ENCODE assay signal across 18 mouse cellular contexts in the genomic region with DNA sequence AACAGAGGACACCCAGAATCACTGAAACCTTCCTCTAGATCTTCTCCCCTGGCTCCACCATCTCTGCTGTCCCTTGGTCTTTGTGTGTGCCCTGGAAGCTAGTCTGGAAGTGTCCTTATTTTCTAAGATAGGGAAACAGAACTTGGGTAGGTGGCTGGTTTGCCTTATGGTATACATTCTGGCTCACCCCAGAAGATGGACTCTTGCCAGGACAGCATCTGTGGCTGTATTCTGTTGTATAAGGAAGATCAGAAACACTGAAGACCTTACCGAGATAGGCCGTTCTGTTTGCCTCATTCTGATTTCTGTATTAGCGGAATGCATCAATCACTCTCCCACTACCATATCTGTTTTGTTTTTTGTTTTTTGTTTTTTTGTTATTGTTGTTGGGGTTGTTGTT. TPM values are rescaled to one million over a fixed set of nuclear protein-coding genes. Genes with fewer than 3 reads are reported as not detected.
A peak's percentile ranks its signal among the peaks of the same experiment; 100 is the strongest.
DNase-seq lines count a peak whose midpoint lies in the region; ATAC-seq and TF ChIP-seq lines count a peak whose summit lies in the region.
"Had no signal": no experiment of that assay in that cellular context is flagged by ENCODE, and none has a peak within 500 bp of the region (broad histone marks: within the 10 kb centered on the region; RNA-seq: fewer than 3 reads in every experiment).

No protein-coding gene starts in this region.

- no peak for TF ChIP-seq POLR2A in brain, embryonic 14.5 days (IDR thresholded peaks at IDR 0.05; ENCODE audit: borderline replicate concordance, extremely low read depth, insufficient read depth, insufficient read length, poor library complexity, severe bottlenecking)

- no peaks in the 10 kb centered on the region for H3K27me3 ChIP-seq in forebrain, embryonic 14.5 days (replicated peaks; ENCODE audit: control insufficient read depth, insufficient read depth, low read length)
- peaks cover 12% of the 10 kb centered on the region for H3K27me3 ChIP-seq in forebrain, embryonic 12.5 days
- H3K27me3 ChIP-seq: heart, embryonic 15.5 days had no signal

- WGBS in forebrain, embryonic 14.5 days, result 74% methylated on average over 3 of the region's 3 CpGs
- 93% methylated on average over 3 of the region's 3 CpGs for WGBS in forebrain, embryonic 12.5 days

- no peaks in the 10 kb centered on the region for H3K9me3 ChIP-seq in forebrain, embryonic 14.5 days (replicated peaks; ENCODE audit: control insufficient read depth, low read length)
- H3K9me3 ChIP-seq in forebrain, embryonic 12.5 days, result no peaks in the 10 kb centered on the region
- H3K9me3 ChIP-seq: embryonic facial prominence, embryonic 13.5 days; forebrain, embryonic 13.5 days; heart, embryonic 15.5 days; hindbrain, embryonic 10.5 days; hindbrain, embryonic 15.5 days had no signal

- H3K4me1 ChIP-seq in forebrain, embryonic 14.5 days (ENCODE audit: control insufficient read depth, insufficient read depth, low read length), result no peaks in the 10 kb centered on the region
- no peaks in the 10 kb centered on the region for H3K4me1 ChIP-seq in forebrain, embryonic 12.5 days
- H3K4me1 ChIP-seq: embryonic facial prominence, embryonic 13.5 days; forebrain, embryonic 13.5 days; heart, embryonic 15.5 days; hindbrain, embryonic 10.5 days; hindbrain, embryonic 15.5 days had no signal

- no peak overlapping the region for H3K4me3 ChIP-seq in forebrain, embryonic 14.5 days (ENCODE audit: low read depth, low read length)
- H3K4me3 ChIP-seq in forebrain, embryonic 12.5 days (replicated peaks), result no peak overlapping the region
- H3K4me3 ChIP-seq: embryonic facial prominence, embryonic 13.5 days; forebrain, embryonic 13.5 days; heart, adult 2 months; heart, embryonic 15.5 days; hindbrain, embryonic 10.5 days; hindbrain, embryonic 15.5 days had no signal

- no peak overlapping the region for H3K4me2 ChIP-seq in forebrain, embryonic 14.5 days (ENCODE audit: low read length)
- H3K4me2 ChIP-seq in forebrain, embryonic 12.5 days, result no peak overlapping the region
- H3K4me2 ChIP-seq: embryonic facial prominence, embryonic 13.5 days; forebrain, embryonic 13.5 days; heart, embryonic 11.5 days; heart, embryonic 15.5 days; hindbrain, embryonic 15.5 days had no signal

- TF ChIP-seq CTCF in brain, embryonic 14.5 days (IDR thresholded peaks at IDR 0.05; ENCODE audit: borderline replicate concordance, extremely low read depth, insufficient read depth, insufficient read length), result no peak

- H3K9ac ChIP-seq in forebrain, embryonic 14.5 days (ENCODE audit: low read length), result no peak overlapping the region
- H3K9ac ChIP-seq in forebrain, embryonic 12.5 days, result no peak overlapping the region
- H3K9ac ChIP-seq: embryonic facial prominence, embryonic 13.5 days; forebrain, embryonic 13.5 days; heart, embryonic 15.5 days; hindbrain, embryonic 15.5 days had no signal

- intact Hi-C loops in left cerebral cortex, postnatal 4 days (cut with DNase I), result no loop called here

- no peak overlapping the region for H3K27ac ChIP-seq in forebrain, embryonic 14.5 days (ENCODE audit: low read depth, low read length)
- H3K27ac ChIP-seq in forebrain, embryonic 12.5 days, result no peak overlapping the region
- H3K27ac ChIP-seq: embryonic facial prominence, embryonic 13.5 days; forebrain, embryonic 13.5 days; heart, adult 2 months; heart, embryonic 15.5 days; hindbrain, embryonic 10.5 days; hindbrain, embryonic 15.5 days had no signal

- DNase-seq in forebrain, embryonic 14.5 days (ENCODE audit: low spot score), result peak; percentile 7
- peak; percentile 34 for DNase-seq in left cerebral cortex, postnatal 4 days
- no peak for DNase-seq in left cerebral cortex, adult 18-20 months (ENCODE audit: low spot score in 2 of 2)
- peak; percentile 63 for DNase-seq in brain, adult 2 months (ENCODE audit: low read depth, low spot score)
- peak; percentile 36 for DNase-seq in brain, embryonic 14.5 days (ENCODE audit: low read depth)
- DNase-seq: adrenal gland, adult 2 months; adrenal gland, postnatal 25 days; gastrocnemius, postnatal 10 days; heart, adult 2 months had no signal

- no peak for ATAC-seq in forebrain, embryonic 14.5 days
- ATAC-seq in forebrain, embryonic 12.5 days (ENCODE audit: low FRiP score), result no peak
- ATAC-seq: forebrain, embryonic 13.5 days; inflammation-experienced regulatory T-cells, adult 6 months; intestine, postnatal 0 days had no signal

- peaks cover 15% of the 10 kb centered on the region for H3K36me3 ChIP-seq in forebrain, embryonic 14.5 days (ENCODE audit: control insufficient read depth, insufficient read depth, low read length)
- peaks cover 17% of the 10 kb centered on the region for H3K36me3 ChIP-seq in forebrain, embryonic 12.5 days (replicated peaks)
- H3K36me3 ChIP-seq: heart, embryonic 15.5 days had no signal

RNA-seq across cellular contexts. Expression of a gene that starts 6.2 kb away (rescaled TPM):
- polyA plus RNA-seq in forebrain, embryonic 14.5 days (2014; fragmentation: Nextera tagmentation; extraction: Ambion mirVana), result 1.7 and 2.7 TPM in 2 replicates
- polyA plus RNA-seq in forebrain, embryonic 12.5 days (2016; fragmentation: Nextera tagmentation; extraction: Ambion mirVana), result 0.59 and 0.69 TPM in 2 replicates
- total RNA-seq in left cerebral cortex, postnatal 4 days (2021), result 1 to 10 TPM; 5.2 to 6.1 TPM
- 10 to 100 TPM; 17.5 to 25.3 TPM for total RNA-seq in left cerebral cortex, adult 18-20 months (2021)
- polyA plus RNA-seq in brain, embryonic 14.5 days (2012; rRNA removed), result 2.3 and 3.1 TPM in 2 replicates

Comparison
In these comparisons a context has a peak if more than half of its experiments do, and no peak if none do; other contexts are left out.
1. DNase-seq: peak in forebrain, embryonic 14.5 days (single experiment), left cerebral cortex, postnatal 4 days (single experiment), brain, adult 2 months (single experiment) and brain, embryonic 14.5 days (single experiment); none in left cerebral cortex, adult 18-20 months (0 of 2).